Mouse (Mus musculus): ENCODE measurements around the gene Ankrd33. TPM values are rescaled to one million over a fixed set of nuclear protein-coding genes. Genes with fewer than 3 reads are reported as not detected.

Ankrd33 gene
- polyA plus RNA-seq, 1 experiment from 2014 or later: not detected

GRCm38 (mm10) chr15:101082236-101082635 is 33.3 kb upstream of the Ankrd33 start:
- Histone ChIP-seq H3K36me3 (ENCODE audit: insufficient read depth, low read length) (no peaks in the 10 kb centered on the region), H3K9me3 (ENCODE audit: low read length) (no peaks in the 10 kb centered on the region), H3K4me1 (ENCODE audit: insufficient read depth, low read length) (peaks cover 38% of the 10 kb centered on the region), H3K9ac (replicated peaks; ENCODE audit: low read length) (no peak overlapping the region), H3K4me3 (ENCODE audit: low read length) (no peak overlapping the region), H3K4me2 (replicated peaks; ENCODE audit: low read depth, low read length) (no peak overlapping the region), H3K27me3 (ENCODE audit: insufficient read depth, low read length) (peaks cover 5% of the 10 kb centered on the region; the same call in 1 of the 2 replicates), H3K27ac (ENCODE audit: low read length) (no peak overlapping the region)
- no peak for ATAC-seq (ENCODE audit: low FRiP score, low TSS enrichment)
- 49% methylated on average over 4 of the region's 4 CpGs for WGBS

DNA sequence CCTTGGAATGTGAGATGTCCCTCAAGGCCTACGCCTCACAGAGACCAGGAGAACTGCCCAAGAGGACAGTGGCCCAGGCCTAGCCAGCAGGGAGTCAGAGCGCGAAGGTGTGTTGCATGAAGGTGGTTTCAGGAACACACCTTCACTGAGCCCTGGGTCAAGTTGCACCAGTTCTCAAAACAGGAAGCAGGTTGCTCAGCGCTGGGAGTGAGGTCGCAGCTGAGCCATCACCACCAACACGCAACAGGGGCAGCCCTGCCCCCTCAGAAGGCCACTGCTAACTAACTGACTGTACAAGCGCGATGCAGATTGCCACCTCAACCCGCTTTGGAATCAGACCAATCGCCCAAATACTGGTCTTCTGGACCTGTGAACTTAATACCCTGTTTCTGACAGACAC is 31.1 kb upstream of the Ankrd33 start:
- Histone ChIP-seq H3K9me3 (ENCODE audit: low read length) (no peaks in the 10 kb centered on the region), H3K4me2 (replicated peaks; ENCODE audit: low read depth, low read length) (no peak overlapping the region), H3K36me3 (ENCODE audit: insufficient read depth, low read length) (no peaks in the 10 kb centered on the region), H3K4me3 (ENCODE audit: low read length) (no peak overlapping the region), H3K9ac (replicated peaks; ENCODE audit: low read length) (no peak overlapping the region), H3K27me3 (ENCODE audit: insufficient read depth, low read length) (peaks cover 7% of the 10 kb centered on the region; the same call in 1 of the 2 replicates), H3K4me1 (ENCODE audit: insufficient read depth, low read length) (peaks cover 30% of the 10 kb centered on the region), H3K27ac (ENCODE audit: low read length) (no peak overlapping the region)
- no peak for ATAC-seq (ENCODE audit: low FRiP score, low TSS enrichment)
- WGBS: 60% methylated on average over 10 of the region's 10 CpGs

- H3K4me3 ChIP-seq (ENCODE audit: low read length): no peak overlapping the region
- no peaks in the 10 kb centered on the region for H3K36me3 ChIP-seq (ENCODE audit: insufficient read depth, low read length)
- WGBS: 59% methylated on average over 9 of the region's 9 CpGs
- H3K4me2 ChIP-seq (replicated peaks; ENCODE audit: low read depth, low read length): no peak overlapping the region
- no peak overlapping the region for H3K9ac ChIP-seq (replicated peaks; ENCODE audit: low read length)
- no peaks in the 10 kb centered on the region for H3K9me3 ChIP-seq (ENCODE audit: low read length)
- peaks cover 15% of the 10 kb centered on the region for H3K4me1 ChIP-seq (ENCODE audit: insufficient read depth, low read length)
- no peak; the same call in 1 of the 2 replicates for ATAC-seq (ENCODE audit: low FRiP score, low TSS enrichment)
- peaks cover 15% of the 10 kb centered on the region; the same call in 1 of the 2 replicates for H3K27me3 ChIP-seq (ENCODE audit: insufficient read depth, low read length)
- H3K27ac ChIP-seq (ENCODE audit: low read length): no peak overlapping the region
Observed at GRCm38 (mm10) chr15:101086451-101086850, 29.1 kb upstream of the Ankrd33 start.

GRCm38 (mm10) chr15:101086956-101087355 is 28.6 kb upstream of the Ankrd33 start:
- no peak for ATAC-seq (ENCODE audit: low FRiP score, low TSS enrichment)
- H3K36me3 ChIP-seq (ENCODE audit: insufficient read depth, low read length): no peaks in the 10 kb centered on the region
- no peaks in the 10 kb centered on the region for H3K9me3 ChIP-seq (ENCODE audit: low read length)
- H3K4me2 ChIP-seq (replicated peaks; ENCODE audit: low read depth, low read length): no peak overlapping the region
- H3K4me1 ChIP-seq (ENCODE audit: insufficient read depth, low read length): peaks cover 12% of the 10 kb centered on the region; the same call in 1 of the 2 replicates
- H3K27me3 ChIP-seq (ENCODE audit: insufficient read depth, low read length): peaks cover 15% of the 10 kb centered on the region; the same call in 1 of the 2 replicates
- H3K27ac ChIP-seq (ENCODE audit: low read length): no peak overlapping the region
- 64% methylated on average over 3 of the region's 3 CpGs for WGBS
- no peak overlapping the region for H3K4me3 ChIP-seq (ENCODE audit: low read length)
- no peak overlapping the region for H3K9ac ChIP-seq (replicated peaks; ENCODE audit: low read length)

DNA sequence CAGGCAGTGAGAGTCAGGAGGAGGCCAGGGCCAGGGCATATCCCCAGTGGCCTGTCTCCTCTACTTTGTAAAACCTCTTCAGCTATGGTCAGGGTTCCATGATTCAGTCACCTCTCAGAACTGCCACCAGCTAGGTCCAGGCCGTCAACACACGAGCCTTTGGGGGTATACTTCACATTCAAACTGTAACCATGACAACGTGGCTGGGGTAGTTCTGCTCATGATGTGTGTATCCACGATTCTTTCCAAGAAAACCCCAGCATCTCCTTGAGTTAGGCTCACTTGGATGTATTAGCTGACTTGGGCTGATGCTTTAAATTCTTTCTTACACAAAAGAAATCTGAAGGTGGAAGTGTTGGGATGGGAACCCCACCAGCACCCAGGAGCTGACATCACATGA is 27.3 kb upstream of the Ankrd33 start:
- Histone ChIP-seq H3K4me2 (replicated peaks; ENCODE audit: low read depth, low read length) (no peak overlapping the region), H3K9me3 (ENCODE audit: low read length) (no peaks in the 10 kb centered on the region), H3K4me3 (ENCODE audit: low read length) (no peak overlapping the region), H3K27me3 (ENCODE audit: insufficient read depth, low read length) (peaks cover 15% of the 10 kb centered on the region; the same call in 1 of the 2 replicates), H3K4me1 (ENCODE audit: insufficient read depth, low read length) (peaks cover 20% of the 10 kb centered on the region), H3K27ac (ENCODE audit: low read length) (no peak overlapping the region), H3K9ac (replicated peaks; ENCODE audit: low read length) (no peak overlapping the region), H3K36me3 (ENCODE audit: insufficient read depth, low read length) (no peaks in the 10 kb centered on the region)
- 74% methylated on average over 4 of the region's 4 CpGs for WGBS
- ATAC-seq (ENCODE audit: low FRiP score, low TSS enrichment): no peak

DNA sequence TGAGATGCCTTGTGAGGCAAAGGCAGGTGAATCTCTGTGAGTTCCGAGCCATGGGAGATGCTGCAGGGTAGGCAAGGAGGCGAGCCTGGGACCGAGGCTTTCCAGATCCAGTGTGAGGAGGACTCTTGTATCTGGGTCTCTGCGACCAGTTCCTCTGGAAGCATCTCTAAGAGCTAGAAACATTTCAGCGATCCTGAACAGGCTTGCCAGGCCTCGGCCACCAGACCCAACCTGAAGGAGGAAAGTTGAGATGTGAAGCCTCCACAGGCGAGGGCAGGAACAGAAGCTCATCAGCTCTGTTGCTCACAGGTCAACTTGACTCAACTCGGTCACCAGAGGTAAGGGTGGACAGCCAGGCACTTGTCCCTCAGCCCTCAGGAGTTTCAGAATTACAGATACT is 24.0 kb upstream of the Ankrd33 start:
- Histone ChIP-seq H3K36me3 (ENCODE audit: insufficient read depth, low read length) (no peaks in the 10 kb centered on the region), H3K4me3 (ENCODE audit: low read length) (no peak overlapping the region), H3K4me1 (ENCODE audit: insufficient read depth, low read length) (peaks cover 35% of the 10 kb centered on the region), H3K9ac (replicated peaks; ENCODE audit: low read length) (no peak overlapping the region), H3K9me3 (ENCODE audit: low read length) (no peaks in the 10 kb centered on the region), H3K27ac (ENCODE audit: low read length) (no peak overlapping the region), H3K27me3 (ENCODE audit: insufficient read depth, low read length) (peaks cover 15% of the 10 kb centered on the region; the same call in 1 of the 2 replicates), H3K4me2 (replicated peaks; ENCODE audit: low read depth, low read length) (no peak overlapping the region)
- WGBS: 93% methylated on average over 8 of the region's 8 CpGs
- ATAC-seq (ENCODE audit: low FRiP score, low TSS enrichment): no peak

GRCm38 (mm10) chr15:101092121-101092828 is 23.3 kb upstream of the Ankrd33 start:
- Histone ChIP-seq H3K4me1 (ENCODE audit: insufficient read depth, low read length) (peaks cover 36% of the 10 kb centered on the region), H3K4me3 (ENCODE audit: low read length) (peak overlapping the region; percentile 22; the same call in 1 of the 2 replicates), H3K9me3 (ENCODE audit: low read length) (no peaks in the 10 kb centered on the region), H3K4me2 (replicated peaks; ENCODE audit: low read depth, low read length) (peak overlapping the region; percentile 39), H3K27me3 (ENCODE audit: insufficient read depth, low read length) (peaks cover 13% of the 10 kb centered on the region; the same call in 1 of the 2 replicates), H3K27ac (ENCODE audit: low read length) (peak overlapping the region; percentile 75), H3K36me3 (ENCODE audit: insufficient read depth, low read length) (no peaks in the 10 kb centered on the region), H3K9ac (replicated peaks; ENCODE audit: low read length) (peak overlapping the region; percentile 39)
- WGBS: 28% methylated on average over 14 of the region's 14 CpGs
- peak; percentile 46 for ATAC-seq (ENCODE audit: low FRiP score, low TSS enrichment)

DNA sequence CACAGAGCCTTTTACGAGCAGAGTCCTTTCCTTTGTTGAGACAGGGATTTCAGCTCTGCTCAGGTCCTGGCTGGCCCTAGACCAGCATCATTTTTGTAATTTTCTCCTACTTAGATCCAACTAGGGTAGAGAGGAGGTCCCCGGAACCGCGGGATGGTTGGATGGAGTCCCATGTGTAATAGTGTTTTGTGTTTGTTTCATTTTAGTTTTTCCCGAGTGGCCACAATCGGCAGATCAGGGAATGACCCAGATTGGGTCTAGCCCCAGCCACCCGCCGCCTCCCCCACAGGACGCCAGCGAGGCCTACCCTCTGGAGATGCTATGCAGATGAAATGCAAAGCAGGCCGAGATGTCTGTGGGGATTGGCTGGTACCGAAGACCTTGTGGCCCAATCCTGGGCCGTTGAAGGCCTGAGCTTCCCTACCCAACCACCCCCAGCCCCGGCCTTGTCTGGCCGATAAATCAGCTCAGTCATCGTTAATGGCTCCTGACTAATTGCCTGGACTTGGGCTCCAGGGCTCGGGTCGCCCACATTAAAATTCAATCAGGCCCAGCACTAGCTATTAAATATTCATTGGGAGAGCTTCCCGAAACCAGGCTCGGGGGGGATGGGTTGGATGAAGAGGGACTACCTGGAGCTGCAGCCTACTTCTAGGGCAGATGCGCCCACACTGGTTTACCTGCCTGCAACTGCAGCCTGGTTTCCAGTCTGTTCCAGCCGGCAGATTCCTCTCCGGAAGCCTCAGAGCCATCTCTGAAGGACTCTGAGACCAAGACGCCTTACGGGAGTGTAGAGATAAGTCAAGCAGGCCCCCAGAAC is 22.5 kb upstream of the Ankrd33 start:
- no peaks in the 10 kb centered on the region for H3K36me3 ChIP-seq (ENCODE audit: insufficient read depth, low read length)
- no peaks in the 10 kb centered on the region for H3K9me3 ChIP-seq (ENCODE audit: low read length)
- peak overlapping the region; percentile 75 for H3K27ac ChIP-seq (ENCODE audit: low read length)
- 11% methylated on average over 25 of the region's 25 CpGs for WGBS
- H3K4me1 ChIP-seq (ENCODE audit: insufficient read depth, low read length): peaks cover 42% of the 10 kb centered on the region
- peak overlapping the region; percentile 39 for H3K4me2 ChIP-seq (replicated peaks; ENCODE audit: low read depth, low read length)
- peak; percentile 93 for ATAC-seq (ENCODE audit: low FRiP score, low TSS enrichment)
- peak overlapping the region; percentile 22; the same call in 1 of the 2 replicates for H3K4me3 ChIP-seq (ENCODE audit: low read length)
- H3K9ac ChIP-seq (replicated peaks; ENCODE audit: low read length): peak overlapping the region; percentile 39
- H3K27me3 ChIP-seq (ENCODE audit: insufficient read depth, low read length): peaks cover 14% of the 10 kb centered on the region; the same call in 1 of the 2 replicates

GRCm38 (mm10) chr15:101093988-101094387 is 21.6 kb upstream of the Ankrd33 start:
- Histone ChIP-seq H3K36me3 (ENCODE audit: insufficient read depth, low read length) (no peaks in the 10 kb centered on the region), H3K9me3 (ENCODE audit: low read length) (no peaks in the 10 kb centered on the region), H3K9ac (replicated peaks; ENCODE audit: low read length) (no peak overlapping the region), H3K27me3 (ENCODE audit: insufficient read depth, low read length) (peaks cover 15% of the 10 kb centered on the region; the same call in 1 of the 2 replicates), H3K4me1 (ENCODE audit: insufficient read depth, low read length) (peaks cover 49% of the 10 kb centered on the region), H3K4me3 (ENCODE audit: low read length) (no peak overlapping the region), H3K27ac (ENCODE audit: low read length) (no peak overlapping the region), H3K4me2 (replicated peaks; ENCODE audit: low read depth, low read length) (no peak overlapping the region)
- ATAC-seq (ENCODE audit: low FRiP score, low TSS enrichment): no peak
- WGBS: 30% methylated on average over 6 of the region's 6 CpGs

All from kidney, embryonic 16.5 days (tissue).